In genomic region chr12:95489374-95489773, GRCm38 (mm10) we compare ENCODE assay signal across 23 mouse cellular contexts.
DNase-seq lines count a peak whose midpoint lies in the region; TF ChIP-seq lines count a peak whose summit lies in the region.
"Had no signal": no experiment of that assay in that cellular context is flagged by ENCODE, and none has a peak within 500 bp of the region (broad histone marks: within the 10 kb centered on the region; RNA-seq: fewer than 3 reads in every experiment).

No protein-coding gene starts in this region.

- DNase-seq in adrenal gland, adult 2 months: peak; percentile 39
- no peak for DNase-seq in adrenal gland, adult 18-20 months (ENCODE audit: low spot score in 2 of 2)
- peak; percentile 1 for DNase-seq in kidney, adult 2 months
- no peak for DNase-seq in kidney, postnatal 4 days
- DNase-seq in layer of hippocampus, postnatal 14 days (ENCODE audit: low spot score in 2 of 2): no peak
- no peak for DNase-seq in cerebellum, adult 11-12 months
- DNase-seq: cerebellum, adult 18-20 months; cerebellum, postnatal 10 days; forebrain, postnatal 0 days; gastrocnemius, postnatal 36 days; heart, adult 2 months; heart, postnatal 10 days; kidney, postnatal 14 days; right cerebral cortex, postnatal 25 days; spleen, adult 18-20 months; thymus, postnatal 14 days had no signal

- no peak overlapping the region for H3K27ac ChIP-seq in kidney, adult 2 months (ENCODE audit: insufficient read depth, low read depth, low read length)
- peak overlapping the region; percentile 76 for H3K27ac ChIP-seq in embryonic fibroblast, embryonic 13.5 days (ENCODE audit: insufficient read depth, low read length)
- H3K27ac ChIP-seq: forebrain, embryonic 12.5 days; heart, adult 2 months; heart, embryonic 13.5 days; limb, embryonic 13.5 days; lung, embryonic 15.5 days; midbrain, embryonic 10.5 days; midbrain, embryonic 15.5 days had no signal

- no peaks in the 10 kb centered on the region for H3K4me1 ChIP-seq in kidney, adult 2 months (ENCODE audit: control insufficient read depth, insufficient read depth, low read length)
- peaks cover 6% of the 10 kb centered on the region for H3K4me1 ChIP-seq in embryonic fibroblast, embryonic 13.5 days (ENCODE audit: control insufficient read depth, insufficient read depth, low read length)
- H3K4me1 ChIP-seq: forebrain, embryonic 12.5 days; heart, embryonic 13.5 days; lung, embryonic 15.5 days; midbrain, embryonic 10.5 days; midbrain, embryonic 15.5 days had no signal

- H3K36me3 ChIP-seq in kidney, adult 2 months (ENCODE audit: control insufficient read depth, insufficient read depth, low read length): no peaks in the 10 kb centered on the region
- H3K36me3 ChIP-seq: forebrain, embryonic 12.5 days; heart, embryonic 13.5 days; limb, embryonic 13.5 days; lung, embryonic 15.5 days; midbrain, embryonic 10.5 days; midbrain, embryonic 15.5 days had no signal

- no peak for TF ChIP-seq POLR2A in kidney, adult 2 months (IDR thresholded peaks at IDR 0.05; ENCODE audit: low read depth, low read length)
- no peak for TF ChIP-seq POLR2A in embryonic fibroblast, embryonic 13.5 days (IDR thresholded peaks at IDR 0.05; ENCODE audit: low read depth, low read length)

- no peaks in the 10 kb centered on the region for H3K27me3 ChIP-seq in kidney, adult 2 months (replicated peaks; ENCODE audit: control insufficient read depth, insufficient read depth, low read length)
- H3K27me3 ChIP-seq: forebrain, embryonic 12.5 days; heart, embryonic 13.5 days; limb, embryonic 13.5 days; lung, embryonic 15.5 days; midbrain, embryonic 15.5 days had no signal

- H3K4me3 ChIP-seq in kidney, adult 2 months (ENCODE audit: insufficient read depth, low read depth, low read length): no peak overlapping the region
- no peak overlapping the region for H3K4me3 ChIP-seq in embryonic fibroblast, embryonic 13.5 days (ENCODE audit: insufficient read depth, low read length)
- H3K4me3 ChIP-seq: forebrain, embryonic 12.5 days; heart, adult 2 months; heart, embryonic 13.5 days; limb, embryonic 13.5 days; lung, embryonic 15.5 days; midbrain, embryonic 10.5 days; midbrain, embryonic 15.5 days had no signal

- 81% methylated on average over 2 of the region's 2 CpGs for WGBS in kidney, adult 2 months

- no peak for TF ChIP-seq CTCF in kidney, adult 2 months (conservative IDR thresholded peaks at IDR 0.05; ENCODE audit: insufficient read depth, insufficient read length, low read depth, low read length)
- TF ChIP-seq CTCF in embryonic fibroblast, embryonic 13.5 days (IDR thresholded peaks at IDR 0.05; ENCODE audit: borderline replicate concordance, insufficient read depth, low read length): no peak

Comparison
In these comparisons a context has a peak if more than half of its experiments do, and no peak if none do; other contexts are left out.
1. DNase-seq: peak in adrenal gland, adult 2 months (single experiment) and kidney, adult 2 months (single experiment); none in adrenal gland, adult 18-20 months (0 of 2), kidney, postnatal 4 days (0 of 2), layer of hippocampus, postnatal 14 days (0 of 2) and cerebellum, adult 11-12 months (single experiment).